Mouse (Mus musculus): ENCODE results near the gene Nme7. TPM values are rescaled to one million over a fixed set of nuclear protein-coding genes. Genes with fewer than 3 reads are reported as not detected.

Nme7 gene
- polyA plus RNA-seq, 1 experiment = 5.1 TPM

- H3K4me1 ChIP-seq = peaks cover 13% of the 10 kb centered on the region
- H3K36me3 ChIP-seq (replicated peaks; ENCODE audit: low read length) = peaks cover 71% of the 10 kb centered on the region
- TF ChIP-seq GATA1 (IDR thresholded peaks at IDR 0.05; ENCODE audit: borderline replicate concordance, low read length) (no peak), FLI1 (IDR thresholded peaks at IDR 0.05; ENCODE audit: low read length) (no peak)
- H3K9me3 ChIP-seq = no peaks in the 10 kb centered on the region
- H3K27me3 ChIP-seq (replicated peaks) = no peaks in the 10 kb centered on the region
- H3K4me3 ChIP-seq (replicated peaks) = no peak overlapping the region
Observed at GRCm38 (mm10) chr1:164287406-164287805, 16.5 kb upstream of the Nme7 start.

DNA sequence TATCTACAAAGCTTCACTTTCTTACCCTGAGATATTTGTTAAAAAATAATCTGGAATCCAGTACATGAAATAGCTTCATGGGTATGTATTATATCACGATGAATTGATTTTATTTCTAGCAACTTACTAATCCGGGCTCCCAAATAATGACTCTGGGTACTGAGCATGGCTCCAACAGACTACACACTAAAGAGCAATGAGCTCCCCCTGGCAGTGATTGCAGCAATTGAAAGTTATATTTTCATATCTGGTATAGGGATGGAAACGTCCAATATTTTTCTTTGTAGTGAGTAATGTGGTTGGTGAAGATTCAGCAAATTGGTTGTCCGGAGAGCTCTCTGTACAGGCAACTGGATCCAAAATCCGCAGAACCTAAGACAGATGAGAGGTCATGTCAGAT lies 11.9 kb upstream of the Nme7 start:
- H3K9me3 ChIP-seq = no peaks in the 10 kb centered on the region
- no peak overlapping the region for H3K4me3 ChIP-seq (replicated peaks)
- H3K27me3 ChIP-seq (replicated peaks) = no peaks in the 10 kb centered on the region
- no peaks in the 10 kb centered on the region for H3K4me1 ChIP-seq
- TF ChIP-seq GATA1 (IDR thresholded peaks at IDR 0.05; ENCODE audit: borderline replicate concordance, low read length) (no peak), FLI1 (IDR thresholded peaks at IDR 0.05; ENCODE audit: low read length) (no peak)
- H3K36me3 ChIP-seq (replicated peaks; ENCODE audit: low read length) = peaks cover 84% of the 10 kb centered on the region

DNA sequence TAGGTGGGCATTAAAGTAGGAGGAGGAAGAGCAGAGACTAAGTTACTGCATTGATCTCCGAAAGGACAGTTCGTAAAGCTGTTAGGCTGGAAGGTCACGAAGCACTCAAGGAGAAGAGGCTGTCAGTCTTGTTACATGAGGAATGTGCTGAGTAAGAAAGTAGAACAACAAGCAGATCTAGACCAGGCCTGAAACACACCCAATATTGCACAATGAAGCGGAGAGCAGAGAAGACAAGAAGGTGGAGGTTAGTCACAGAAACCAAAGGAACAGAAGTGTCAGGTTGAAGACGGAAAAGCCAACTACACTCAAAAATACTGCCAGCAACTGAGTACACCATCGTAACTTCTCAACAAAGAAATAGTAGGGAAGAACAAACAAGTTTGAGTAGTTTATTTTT lies 9.8 kb upstream of the Nme7 start:
- peaks cover 93% of the 10 kb centered on the region for H3K36me3 ChIP-seq (replicated peaks; ENCODE audit: low read length)
- H3K9me3 ChIP-seq = no peaks in the 10 kb centered on the region
- TF ChIP-seq FLI1 (IDR thresholded peaks at IDR 0.05; ENCODE audit: low read length) (no peak), GATA1 (IDR thresholded peaks at IDR 0.05; ENCODE audit: borderline replicate concordance, low read length) (no peak)

GRCm38 (mm10) chr1:164296473-164296872 lies 7.4 kb upstream of the Nme7 start:
- H3K9me3 ChIP-seq = no peaks in the 10 kb centered on the region
- H3K27me3 ChIP-seq (replicated peaks) = no peaks in the 10 kb centered on the region
- TF ChIP-seq GATA1 (IDR thresholded peaks at IDR 0.05; ENCODE audit: borderline replicate concordance, low read length) (no peak), FLI1 (IDR thresholded peaks at IDR 0.05; ENCODE audit: low read length) (no peak)
- no peak overlapping the region for H3K4me3 ChIP-seq (replicated peaks)
- H3K4me1 ChIP-seq = no peaks in the 10 kb centered on the region
- peaks cover 92% of the 10 kb centered on the region for H3K36me3 ChIP-seq (replicated peaks; ENCODE audit: low read length)

More for the DNA sequence above, 9.8 kb upstream of the Nme7 start:
- H3K4me1 ChIP-seq = no peaks in the 10 kb centered on the region
- H3K4me3 ChIP-seq (replicated peaks) = no peak overlapping the region
- H3K27me3 ChIP-seq (replicated peaks) = no peaks in the 10 kb centered on the region

DNA sequence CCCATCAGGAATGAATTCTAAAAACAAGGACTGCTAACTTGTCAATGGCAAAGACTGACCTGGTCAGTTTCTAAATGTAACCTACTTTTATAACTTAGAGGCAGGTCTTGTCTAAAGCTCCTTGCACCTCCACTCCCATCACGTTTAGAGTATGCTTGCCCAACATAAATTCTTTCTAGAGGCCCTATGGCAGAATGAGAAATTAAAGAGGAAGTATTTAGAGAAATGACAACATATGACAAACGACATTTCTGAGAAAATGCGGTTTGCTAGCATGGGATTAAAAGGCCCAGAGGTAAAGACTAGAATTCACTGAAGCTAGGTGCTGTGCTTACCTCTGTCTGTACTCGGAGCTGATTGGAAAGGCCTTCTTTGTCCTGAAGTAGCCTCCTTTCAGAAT lies 2.0 kb upstream of the Nme7 start:
- H3K4me3 ChIP-seq (replicated peaks) = no peak overlapping the region
- H3K4me1 ChIP-seq = peaks cover 18% of the 10 kb centered on the region
- peaks cover 83% of the 10 kb centered on the region for H3K36me3 ChIP-seq (replicated peaks; ENCODE audit: low read length)
- no peaks in the 10 kb centered on the region for H3K27me3 ChIP-seq (replicated peaks)
- H3K9me3 ChIP-seq = no peaks in the 10 kb centered on the region
- TF ChIP-seq FLI1 (IDR thresholded peaks at IDR 0.05; ENCODE audit: low read length) = no peak
- no peak for TF ChIP-seq GATA1 (IDR thresholded peaks at IDR 0.05; ENCODE audit: borderline replicate concordance, low read length)

DNA sequence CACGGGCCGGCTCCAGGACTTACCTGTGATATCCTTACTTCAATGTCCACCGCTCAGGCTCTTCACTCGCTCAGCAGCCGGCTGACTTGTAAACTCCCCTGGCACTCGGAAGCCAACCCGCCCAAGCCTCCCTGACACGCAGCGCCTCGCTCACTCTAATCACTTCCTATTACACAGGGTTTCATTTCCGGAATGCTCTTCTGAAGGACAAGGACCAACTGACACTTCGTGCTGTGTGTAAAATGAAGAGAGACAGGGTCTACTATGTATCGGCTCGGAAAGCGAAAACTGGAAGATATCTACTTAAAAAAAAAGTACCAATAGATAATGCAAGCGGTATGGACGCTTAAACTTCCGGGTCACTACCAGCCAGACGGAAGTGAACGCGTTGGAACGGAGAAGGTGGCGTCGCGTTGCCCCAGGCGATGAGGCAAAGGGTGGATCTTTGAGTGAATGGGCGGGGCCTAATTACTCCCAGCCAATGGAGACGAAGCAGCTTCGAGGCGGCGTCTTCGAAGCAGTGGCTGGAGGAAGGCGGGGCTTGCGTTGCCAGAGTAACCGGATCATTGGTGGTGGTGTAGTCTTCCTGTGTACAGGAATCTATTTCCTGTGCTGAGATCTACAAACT lies 3.3 kb downstream of the Nme7 start, which contains the start of gene Blzf1:
Gene Blzf1 (minus strand): TSS at position 366 of the 628 bp plus-strand sequence.
- peak within 1 kb of the TSS; percentile 96 for H3K4me3 ChIP-seq (replicated peaks)
- no peak for TF ChIP-seq FLI1 (IDR thresholded peaks at IDR 0.05; ENCODE audit: low read length)
- TF ChIP-seq GATA1 (IDR thresholded peaks at IDR 0.05; ENCODE audit: borderline replicate concordance, low read length) = 0 out of 3 replicates have a peak, but pooled peaks have one; percentile 39
- peaks cover 43% of the 10 kb centered on the region for H3K36me3 ChIP-seq (replicated peaks; ENCODE audit: low read length)
- peaks cover 30% of the 10 kb centered on the region for H3K4me1 ChIP-seq
- no peaks in the 10 kb centered on the region for H3K9me3 ChIP-seq
- H3K27me3 ChIP-seq (replicated peaks) = no peaks in the 10 kb centered on the region

GRCm38 (mm10) chr1:164307922-164308321 lies 4.0 kb downstream of the Nme7 start:
- no peak for TF ChIP-seq FLI1 (IDR thresholded peaks at IDR 0.05; ENCODE audit: low read length)
- no peak for TF ChIP-seq GATA1 (IDR thresholded peaks at IDR 0.05; ENCODE audit: borderline replicate concordance, low read length)
- peak overlapping the region; percentile 96 for H3K4me3 ChIP-seq (replicated peaks)
- peaks cover 43% of the 10 kb centered on the region for H3K36me3 ChIP-seq (replicated peaks; ENCODE audit: low read length)
- no peaks in the 10 kb centered on the region for H3K9me3 ChIP-seq
- peaks cover 30% of the 10 kb centered on the region for H3K4me1 ChIP-seq
- no peaks in the 10 kb centered on the region for H3K27me3 ChIP-seq (replicated peaks)

GRCm38 (mm10) chr1:164314085-164314484 lies 10.2 kb downstream of the Nme7 start:
- Histone ChIP-seq H3K4me1 (peaks cover 5% of the 10 kb centered on the region), H3K9me3 (no peaks in the 10 kb centered on the region), H3K4me3 (replicated peaks) (no peak overlapping the region), H3K27me3 (replicated peaks) (no peaks in the 10 kb centered on the region), H3K36me3 (replicated peaks; ENCODE audit: low read length) (peaks cover 31% of the 10 kb centered on the region)
- TF ChIP-seq GATA1 (IDR thresholded peaks at IDR 0.05; ENCODE audit: borderline replicate concordance, low read length) (no peak), FLI1 (IDR thresholded peaks at IDR 0.05; ENCODE audit: low read length) (no peak)

DNA sequence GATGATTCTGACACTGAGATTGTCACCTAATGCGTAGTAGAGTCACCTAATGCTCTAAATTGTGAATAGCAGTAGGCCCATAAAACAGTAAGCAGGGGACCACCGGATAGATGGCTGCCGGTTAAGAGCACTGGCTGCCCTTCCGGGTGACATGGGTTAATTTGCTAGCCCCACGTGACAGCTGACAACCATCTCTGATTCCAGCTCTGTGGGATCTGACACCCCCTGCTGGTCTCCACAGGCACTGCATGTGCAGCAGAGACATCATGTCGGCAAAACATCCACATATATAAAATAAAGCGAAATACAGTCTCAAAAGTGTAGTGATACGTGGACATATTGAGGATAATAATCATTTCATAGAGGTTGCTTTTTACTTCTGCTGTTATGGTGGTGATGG lies 11.3 kb downstream of the Nme7 start:
- H3K4me3 ChIP-seq (replicated peaks) = no peak overlapping the region
- H3K36me3 ChIP-seq (replicated peaks; ENCODE audit: low read length) = peaks cover 26% of the 10 kb centered on the region
- no peaks in the 10 kb centered on the region for H3K9me3 ChIP-seq
- no peaks in the 10 kb centered on the region for H3K27me3 ChIP-seq (replicated peaks)
- TF ChIP-seq GATA1 (IDR thresholded peaks at IDR 0.05; ENCODE audit: borderline replicate concordance, low read length) (no peak), FLI1 (IDR thresholded peaks at IDR 0.05; ENCODE audit: low read length) (no peak)
- H3K4me1 ChIP-seq = peaks cover 3% of the 10 kb centered on the region; the same call in 1 of the 2 replicates

DNA sequence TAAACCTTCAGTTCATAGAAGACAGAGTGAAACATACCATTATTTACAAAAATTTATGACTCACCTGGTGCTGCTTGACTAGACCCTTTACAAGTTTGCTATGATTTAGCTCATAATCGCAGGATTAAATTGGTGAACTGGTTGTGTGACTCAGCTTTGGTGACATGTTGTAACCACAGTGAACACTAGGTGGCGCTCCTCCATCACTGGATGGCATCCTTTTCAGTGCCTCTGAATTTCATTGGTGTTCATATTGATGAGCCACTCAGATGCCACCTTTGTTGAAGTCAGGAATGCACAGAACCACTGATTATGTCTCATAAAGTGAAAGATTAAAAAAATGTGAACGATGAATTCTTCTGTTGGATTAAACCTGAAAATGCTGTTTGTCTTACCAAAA lies 12.8 kb downstream of the Nme7 start:
- Histone ChIP-seq H3K27me3 (replicated peaks) (no peaks in the 10 kb centered on the region), H3K9me3 (no peaks in the 10 kb centered on the region), H3K4me3 (replicated peaks) (no peak overlapping the region), H3K4me1 (peaks cover 3% of the 10 kb centered on the region; the same call in 1 of the 2 replicates), H3K36me3 (replicated peaks; ENCODE audit: low read length) (peaks cover 22% of the 10 kb centered on the region)
- TF ChIP-seq FLI1 (IDR thresholded peaks at IDR 0.05; ENCODE audit: low read length) = no peak
- TF ChIP-seq GATA1 (IDR thresholded peaks at IDR 0.05; ENCODE audit: borderline replicate concordance, low read length) = no peak
